ENCODE assay signal across 8 mouse cellular contexts in the genomic region with DNA sequence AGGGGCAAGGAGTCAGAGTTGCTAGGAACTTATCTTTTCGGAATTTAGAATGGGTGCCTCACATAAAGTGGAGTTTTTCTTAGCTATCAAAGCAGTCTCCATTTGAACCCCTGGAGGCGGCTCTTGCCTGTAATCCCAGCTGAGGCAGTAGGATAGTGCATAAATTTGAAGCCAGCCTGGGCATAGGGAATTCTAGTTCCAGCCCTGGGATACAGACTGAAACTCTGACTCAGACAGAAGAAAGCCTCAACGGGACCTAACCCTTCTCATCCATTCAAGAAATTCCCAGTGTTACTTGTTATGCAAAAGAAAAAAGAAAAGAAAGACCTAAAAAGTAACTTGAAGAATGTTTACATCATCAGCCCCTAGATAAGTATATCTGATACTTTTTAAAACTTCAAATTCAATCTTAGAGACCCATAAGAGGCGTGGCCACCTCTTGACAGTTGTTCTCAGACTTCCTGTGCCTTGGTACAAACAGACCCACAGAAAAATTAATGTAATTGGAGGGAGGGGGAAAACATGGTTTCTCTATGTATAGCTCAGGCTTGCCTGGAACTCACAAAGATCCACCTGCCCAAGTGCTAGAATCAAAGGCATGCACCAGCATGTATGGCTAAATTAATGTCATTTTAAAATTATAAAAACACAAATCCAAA. TPM values are rescaled to one million over a fixed set of nuclear protein-coding genes. Genes with fewer than 3 reads are reported as not detected.
DNase-seq lines count a peak whose midpoint lies in the region; ATAC-seq and TF ChIP-seq lines count a peak whose summit lies in the region.

No protein-coding gene starts in this region.

- no peaks in the 10 kb centered on the region for H3K27me3 ChIP-seq in forebrain, postnatal 0 days (ENCODE audit: insufficient read depth, low read length)

- H3K4me3 ChIP-seq in layer of hippocampus, adult 2 months = peak overlapping the region; percentile 68
- H3K4me3 ChIP-seq in forebrain, postnatal 0 days (ENCODE audit: low read depth, low read length) = peak overlapping the region; percentile 96
- H3K4me3 ChIP-seq in macrophage (ENCODE audit: inconsistent target) = peak overlapping the region; percentile 67

- WGBS in forebrain, postnatal 0 days = 25% methylated on average over 4 of the region's 4 CpGs
- WGBS in macrophage (ENCODE audit: missing documents) = 10% methylated on average over 4 of the region's 4 CpGs

- peak overlapping the region; percentile 81 for H3K9ac ChIP-seq in forebrain, postnatal 0 days

- no peak for DNase-seq in layer of hippocampus, adult 2 months (ENCODE audit: low spot score in 2 of 2)
- DNase-seq in layer of hippocampus, adult 9-10 months (ENCODE audit: low spot score) = no peak
- DNase-seq in brain, adult 2 months (ENCODE audit: low read depth, low spot score) = peak; percentile 17
- DNase-seq in forebrain, postnatal 0 days = no peak
- DNase-seq in kidney, adult 11 months = peak; percentile 13
- DNase-seq in left cerebral cortex, postnatal 36 days (ENCODE audit: low spot score in 2 of 2) = no peak
- no peak for DNase-seq in frontal cortex, postnatal 10 days (ENCODE audit: low spot score in 2 of 2)

- no peaks in the 10 kb centered on the region for H3K9me3 ChIP-seq in forebrain, postnatal 0 days (ENCODE audit: low read length)

- intact Hi-C loops in left cerebral cortex, postnatal 36 days (cut with DNase I) = no loop called here

- H3K27ac ChIP-seq in layer of hippocampus, adult 2 months = peak overlapping the region; percentile 87
- H3K27ac ChIP-seq in forebrain, postnatal 0 days (ENCODE audit: low read depth, low read length) = 0 out of 2 replicates have a peak overlapping the region, but pooled peaks have one; percentile 86
- peak overlapping the region; percentile 90 for H3K27ac ChIP-seq in macrophage

- H3K4me2 ChIP-seq in forebrain, postnatal 0 days (ENCODE audit: low read depth) = peak overlapping the region; percentile 90

- peaks cover 14% of the 10 kb centered on the region for H3K4me1 ChIP-seq in forebrain, postnatal 0 days (ENCODE audit: insufficient read depth)

- no peaks in the 10 kb centered on the region for H3K79me2 ChIP-seq in macrophage (ENCODE audit: inconsistent target)

- TF ChIP-seq CTCF in layer of hippocampus, adult 2 months (conservative IDR thresholded peaks at IDR 0.05) = peak; percentile 19; the same call in 1 of the 2 replicates
- no peak for TF ChIP-seq CTCF in forebrain, postnatal 0 days (IDR thresholded peaks at IDR 0.05; ENCODE audit: low read depth)

- no peak for ATAC-seq in forebrain, postnatal 0 days

- H3K36me3 ChIP-seq in forebrain, postnatal 0 days (ENCODE audit: insufficient read depth) = no peaks in the 10 kb centered on the region
- no peaks in the 10 kb centered on the region for H3K36me3 ChIP-seq in macrophage (ENCODE audit: inconsistent target)

RNA-seq across cellular contexts. Expression of a gene that starts 1.2 kb away (rescaled TPM):
- 10 to 100 TPM; 50.1 to 50.4 TPM for total RNA-seq in layer of hippocampus, adult 2 months (2021)
- 34.3 and 42.2 TPM in 2 replicates for total RNA-seq in forebrain, postnatal 0 days (2014; rRNA removed)
- polyA plus RNA-seq in forebrain, postnatal 0 days (2015; fragmentation: Nextera tagmentation; extraction: Ambion mirVana) = 42.3 and 44.6 TPM in 2 replicates
- total RNA-seq in macrophage (2018; cell fraction: chromatin; rRNA removed) = 10 to 100 TPM; 12.9 to 72.3 (median 38.3) TPM
- 10 to 100 TPM in 20 of 26 experiments, 1 to 10 TPM in 6; 8.4 to 14.7 (median 11.7) TPM for total RNA-seq in macrophage (2018; cell fraction: cytosol; rRNA removed)
- 10 to 100 TPM; 17.4 to 59.8 (median 28.5) TPM for total RNA-seq in macrophage (2018; cell fraction: nucleus; rRNA removed)
- polyA plus RNA-seq in macrophage (2018) = 12.0 to 18.8 TPM (median 18.2 TPM) in 3 replicates
- total RNA-seq in left cerebral cortex, postnatal 36 days (2021) = 10 to 100 TPM; 47.7 to 51.7 TPM

RNA-seq across cellular contexts. Expression of a gene that starts 47.3 kb away (rescaled TPM):
- total RNA-seq in layer of hippocampus, adult 2 months (2021) = 10 to 100 TPM; 95.7 to 97.0 TPM
- total RNA-seq in forebrain, postnatal 0 days (2014; rRNA removed) = 82.8 and 97.4 TPM in 2 replicates
- polyA plus RNA-seq in forebrain, postnatal 0 days (2015; fragmentation: Nextera tagmentation; extraction: Ambion mirVana) = 86.3 and 100 TPM in 2 replicates
- 100 to 1,000 TPM in 20 of 26 experiments, 10 to 100 TPM in 6; 32.3 to 381 (median 203) TPM for total RNA-seq in macrophage (2018; cell fraction: chromatin; rRNA removed)
- total RNA-seq in macrophage (2018; cell fraction: cytosol; rRNA removed) = 10 to 100 TPM; 19.5 to 61.0 (median 32.2) TPM
- 100 to 1,000 TPM in 16 of 26 experiments, 10 to 100 TPM in 10; 53.3 to 338 (median 138) TPM for total RNA-seq in macrophage (2018; cell fraction: nucleus; rRNA removed)
- polyA plus RNA-seq in macrophage (2018) = 22.5 to 32.8 TPM (median 26.5 TPM) in 3 replicates
- total RNA-seq in left cerebral cortex, postnatal 36 days (2021) = 100 to 1,000 TPM; 104 to 107 TPM

Comparison
In these comparisons a context has a peak if more than half of its experiments do, and no peak if none do; other contexts are left out.
1. DNase-seq: peak in brain, adult 2 months (single experiment) and kidney, adult 11 months (single experiment); none in layer of hippocampus, adult 2 months (0 of 2), layer of hippocampus, adult 9-10 months (single experiment), forebrain, postnatal 0 days (single experiment), left cerebral cortex, postnatal 36 days (0 of 2) and frontal cortex, postnatal 10 days (0 of 2).
2. Peak in every context shown above with its lines, with median percentiles within 50 percentile points of each other: H3K27ac ChIP-seq and H3K4me3 ChIP-seq.